Mouse (Mus musculus): Measurements from ENCODE around the gene Cog2.

Gene Cog2

GRCm38 (mm10) chr8:124569100-124569499 is 48.5 kb downstream of the Cog2 start:
- peak; percentile 82 for DNase-seq (ENCODE audit: low read depth, low spot score)

DNA sequence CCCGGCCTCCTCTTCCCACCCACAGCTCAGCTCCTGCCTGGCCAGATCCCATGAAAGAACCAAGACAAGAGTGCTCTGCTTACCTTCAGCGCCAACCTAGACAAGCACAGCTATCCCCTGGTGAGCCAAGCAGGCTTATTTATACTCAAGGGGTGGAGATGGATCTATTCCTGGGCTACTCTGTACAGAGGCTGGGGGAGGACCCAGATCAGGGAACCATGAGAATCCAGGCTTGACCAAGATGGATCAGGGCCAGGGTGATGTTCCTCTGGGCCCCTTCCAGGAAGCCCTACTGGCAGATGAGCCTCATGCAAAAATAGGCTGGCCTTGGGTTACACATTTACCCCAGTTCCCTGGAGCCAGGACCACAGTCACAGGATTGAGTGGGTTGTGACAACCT is 49.0 kb downstream of the Cog2 start, which contains the start of gene Agt:
Agt (minus strand) TSS at position 114 of the 400 bp plus-strand sequence.
- DNase-seq (ENCODE audit: low read depth, low spot score) = peak; percentile 75

DNA sequence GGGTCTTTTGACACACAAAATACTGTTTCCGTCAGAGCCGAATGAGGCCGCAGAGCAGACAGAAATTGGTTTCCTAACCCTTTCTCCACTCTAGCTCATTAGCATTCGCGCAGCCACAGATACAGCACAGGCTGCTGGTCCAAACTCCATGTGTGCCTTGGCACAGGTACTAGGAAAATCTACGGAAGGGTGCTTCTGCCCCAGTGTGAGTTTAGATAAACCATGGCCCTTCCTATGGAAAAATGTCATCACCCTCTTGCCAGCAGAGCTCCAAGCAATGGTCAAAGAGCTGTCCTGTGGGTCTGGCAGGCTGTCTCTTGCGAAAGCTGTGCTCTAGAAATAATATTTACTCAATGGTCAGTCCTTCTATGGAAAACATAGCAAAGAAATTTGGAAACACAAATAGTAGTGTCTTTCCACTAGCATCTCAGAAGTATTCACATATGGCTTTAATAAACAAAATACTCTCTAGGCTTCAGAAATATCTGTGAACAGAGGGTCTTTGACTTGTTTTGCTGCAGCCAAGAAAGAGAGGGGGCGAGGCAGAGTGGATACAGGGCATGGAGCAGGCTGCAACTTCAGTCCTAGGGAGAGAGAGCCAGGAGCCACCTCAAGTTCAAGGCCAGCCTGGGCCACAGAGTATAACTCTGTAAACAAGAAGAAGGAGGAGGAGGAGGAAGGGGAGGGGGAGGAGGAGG is 51.3 kb downstream of the Cog2 start:
- DNase-seq (ENCODE audit: low read depth, low spot score) = peak; percentile 30

DNA sequence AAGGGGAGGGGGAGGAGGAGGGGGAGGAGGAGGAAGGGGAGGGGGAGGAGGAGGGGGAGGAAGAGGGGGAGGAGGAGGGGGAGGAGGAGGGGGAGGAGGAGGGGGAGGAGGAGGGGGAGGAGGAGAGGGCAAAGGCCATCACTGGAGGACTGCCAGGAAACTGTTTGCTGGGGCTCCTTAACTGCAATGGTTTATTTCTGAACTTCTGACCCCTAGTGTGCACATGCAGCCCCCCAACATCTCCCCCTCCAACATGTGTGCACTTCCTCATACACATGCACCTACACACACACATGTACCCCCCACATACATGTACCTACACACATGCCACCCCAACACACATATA is 51.8 kb downstream of the Cog2 start:
- no peak for DNase-seq (ENCODE audit: low read depth, low spot score)

DNA sequence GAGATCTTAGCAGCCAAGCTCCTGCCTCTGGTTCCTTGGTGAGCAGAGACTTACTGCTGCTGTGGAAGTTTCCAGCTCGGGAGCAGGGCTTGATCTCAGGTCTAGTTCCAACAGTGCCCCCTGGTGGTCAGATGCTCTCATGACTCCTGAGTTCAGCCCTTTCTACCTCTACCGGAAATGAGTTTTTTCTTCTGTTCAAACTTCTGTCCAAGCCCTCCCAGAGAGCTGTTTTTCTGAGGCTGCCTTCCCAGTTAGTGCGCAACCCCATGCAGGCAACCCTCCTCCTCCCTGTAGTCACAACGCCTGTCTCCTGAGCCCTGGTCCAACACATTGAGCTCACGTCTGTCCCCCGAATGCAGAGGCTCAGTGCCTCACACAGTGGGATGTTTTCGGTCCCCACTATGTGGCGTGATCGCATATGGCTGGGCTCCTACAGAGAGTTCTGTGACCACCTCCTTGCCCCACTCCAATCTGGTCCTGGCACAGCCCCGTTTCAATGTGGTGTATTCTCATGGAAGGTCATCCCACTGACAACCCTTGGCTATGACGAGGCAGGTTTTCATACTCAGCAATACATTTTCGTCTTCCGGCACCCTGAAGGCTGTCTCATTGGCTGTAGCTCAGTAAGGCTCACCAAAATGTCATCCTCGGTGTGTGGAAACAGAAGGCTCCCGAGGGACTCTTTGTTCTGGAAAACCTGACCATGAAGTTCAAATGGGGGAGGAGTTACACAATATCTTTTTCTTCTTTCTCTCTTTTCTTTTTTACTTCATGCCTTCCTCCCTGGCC is 53.2 kb downstream of the Cog2 start:
- DNase-seq (ENCODE audit: low read depth, low spot score) = peak; percentile 96

DNA sequence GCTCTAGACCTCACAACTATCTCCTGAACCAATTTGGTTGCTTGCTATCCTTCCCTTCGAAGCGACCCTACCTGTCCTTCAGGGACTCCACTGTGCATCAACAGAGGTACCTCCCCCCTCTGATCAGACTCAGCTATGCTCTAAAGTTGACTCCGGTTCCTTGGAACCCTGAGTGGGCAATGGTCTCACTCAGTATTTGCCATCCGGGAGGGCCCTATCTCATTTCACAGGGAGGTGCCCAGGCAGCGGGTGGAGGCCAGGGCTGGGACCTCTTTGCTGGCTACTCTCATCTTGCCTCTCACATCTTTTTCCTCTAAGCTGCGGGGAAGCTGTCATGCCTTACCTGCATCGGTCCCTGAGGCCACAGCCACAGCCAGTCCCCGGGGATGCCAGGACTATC is 55.2 kb downstream of the Cog2 start, which contains the start of gene Capn9:
Capn9 (plus strand) TSS at position 301 of the 400 bp plus-strand sequence.
- DNase-seq (ENCODE audit: low read depth, low spot score) = no peak

- no peak for DNase-seq (ENCODE audit: low read depth, low spot score)
These were observed 56.2 kb downstream of the Cog2 start for GRCm38 (mm10) chr8:124576751-124577150.

DNA sequence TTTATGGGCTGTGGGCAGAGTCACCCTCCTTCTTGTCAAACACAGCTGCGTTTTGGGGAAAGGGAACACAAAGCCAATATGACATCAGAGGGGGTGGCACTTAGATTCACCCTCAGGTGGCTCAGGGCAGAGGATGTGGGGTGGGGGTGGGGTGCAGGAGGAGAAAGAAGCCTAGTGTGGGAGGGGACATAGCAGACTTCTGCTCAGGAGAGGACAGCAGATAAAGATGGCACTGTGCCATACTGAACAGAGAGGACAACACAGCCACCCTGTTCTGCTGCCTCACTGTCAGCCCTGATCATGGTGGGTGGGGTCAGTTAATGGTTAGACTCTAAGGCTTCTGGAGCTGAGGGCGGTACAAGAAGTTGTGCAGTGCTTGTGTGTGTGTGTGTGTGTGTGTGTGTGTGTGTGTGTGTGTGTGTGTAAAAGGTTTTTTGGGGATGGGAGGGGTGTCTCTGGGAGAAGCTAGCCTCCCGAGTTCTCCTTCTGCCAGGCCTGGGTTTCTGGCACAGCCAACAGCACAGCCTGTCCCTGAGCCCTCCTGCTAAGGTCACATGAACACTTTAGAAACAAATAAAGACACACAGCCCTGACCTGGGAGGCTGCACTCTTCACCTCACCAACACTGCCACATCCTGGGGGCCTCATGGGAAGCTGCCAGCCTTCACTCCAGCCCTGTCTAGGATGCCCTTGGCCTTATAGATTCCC is 65.3 kb downstream of the Cog2 start:
- peak; percentile 91 for DNase-seq (ENCODE audit: low read depth, low spot score)

- no peak for DNase-seq (ENCODE audit: low read depth, low spot score)
These were observed 66.0 kb downstream of the Cog2 start for GRCm38 (mm10) chr8:124586556-124586955.

DNA sequence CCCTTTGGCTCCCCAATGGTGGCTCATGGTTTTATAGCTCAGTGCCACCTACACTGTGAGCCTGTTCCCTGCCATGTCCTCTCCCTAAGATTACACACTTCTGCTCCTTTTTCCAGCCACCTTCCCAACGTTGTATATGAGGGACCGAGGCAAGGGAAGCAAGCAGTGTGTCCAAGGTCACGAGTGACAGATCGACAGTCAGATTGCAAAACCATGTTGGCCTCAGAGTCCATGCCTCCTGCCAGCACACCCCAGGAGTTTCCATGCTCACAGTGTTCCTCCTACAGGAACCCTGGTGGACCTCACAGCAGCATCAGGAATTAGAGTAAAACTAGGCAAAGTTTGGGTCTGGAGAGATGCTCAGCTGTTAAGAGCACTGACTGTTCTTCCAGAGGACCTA is 68.8 kb downstream of the Cog2 start:
- DNase-seq (ENCODE audit: low read depth, low spot score) = no peak
